Mouse (Mus musculus): ENCODE results near the gene Tbca. TPM values are rescaled to one million over a fixed set of nuclear protein-coding genes. Genes with fewer than 3 reads are reported as not detected.

Gene Tbca
- polyA plus RNA-seq, 1 experiment = 341 TPM

GRCm38 (mm10) chr13:94838047-94838720, 49.5 kb downstream of the Tbca start:
- Histone ChIP-seq H3K9me3 (replicated peaks; ENCODE audit: control insufficient read depth, insufficient read depth, low read length, poor library complexity, severe bottlenecking) (no peaks in the 10 kb centered on the region), H3K36me3 (ENCODE audit: control insufficient read depth, insufficient read depth, low read length, poor library complexity, severe bottlenecking) (peaks cover 14% of the 10 kb centered on the region), H3K27me3 (ENCODE audit: control insufficient read depth, insufficient read depth, low read length, poor library complexity, severe bottlenecking) (no peaks in the 10 kb centered on the region), H3K4me3 (ENCODE audit: low read depth, low read length) (no peak overlapping the region), H3K4me1 (ENCODE audit: control insufficient read depth, insufficient read depth, low read length) (no peaks in the 10 kb centered on the region), H3K27ac (ENCODE audit: insufficient read depth, low read length) (no peak overlapping the region), H3K9ac (ENCODE audit: low read depth, poor library complexity, severe bottlenecking) (no peak overlapping the region)
- no peak for TF ChIP-seq POLR2A (IDR thresholded peaks at IDR 0.05; ENCODE audit: insufficient read depth, low read length)
- TF ChIP-seq EP300 (IDR thresholded peaks at IDR 0.05; ENCODE audit: insufficient read depth, low read depth, low read length) = no peak
- no peak for TF ChIP-seq CTCF (IDR thresholded peaks at IDR 0.05; ENCODE audit: low read depth, low read length)

DNA sequence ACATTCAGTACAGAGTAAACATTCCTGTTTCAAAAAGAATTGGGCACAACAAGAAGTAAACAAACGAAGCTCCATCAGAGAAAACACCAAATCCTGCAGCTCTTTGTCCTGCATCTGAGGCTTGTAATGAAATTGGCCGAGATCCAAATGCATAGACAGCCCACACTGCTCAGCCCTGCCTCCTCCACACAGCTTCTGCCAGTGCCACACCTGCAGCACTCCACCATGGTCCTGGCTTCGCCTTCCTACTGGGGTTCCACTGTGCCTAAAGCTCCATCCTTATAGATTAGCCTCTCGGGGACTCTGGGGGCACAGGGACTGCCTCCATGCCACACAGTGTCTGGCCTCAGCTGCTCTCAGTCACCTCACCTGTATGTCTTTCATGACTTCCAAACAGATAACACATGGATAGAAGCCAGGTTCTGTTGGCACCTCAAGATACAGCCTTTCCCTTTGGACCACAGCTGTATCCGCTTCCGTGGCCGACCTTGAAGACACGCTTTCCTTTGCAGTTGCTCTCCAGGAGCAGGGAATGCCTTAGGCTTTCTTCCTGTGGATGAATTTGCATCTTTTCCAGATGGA, 50.1 kb downstream of the Tbca start:
- Histone ChIP-seq H3K27me3 (ENCODE audit: control insufficient read depth, insufficient read depth, low read length, poor library complexity, severe bottlenecking) (no peaks in the 10 kb centered on the region), H3K4me1 (ENCODE audit: control insufficient read depth, insufficient read depth, low read length) (no peaks in the 10 kb centered on the region), H3K36me3 (ENCODE audit: control insufficient read depth, insufficient read depth, low read length, poor library complexity, severe bottlenecking) (peaks cover 14% of the 10 kb centered on the region), H3K4me3 (ENCODE audit: low read depth, low read length) (no peak overlapping the region), H3K9me3 (replicated peaks; ENCODE audit: control insufficient read depth, insufficient read depth, low read length, poor library complexity, severe bottlenecking) (no peaks in the 10 kb centered on the region), H3K27ac (ENCODE audit: insufficient read depth, low read length) (no peak overlapping the region), H3K9ac (ENCODE audit: low read depth, poor library complexity, severe bottlenecking) (no peak overlapping the region)
- TF ChIP-seq POLR2A (IDR thresholded peaks at IDR 0.05; ENCODE audit: insufficient read depth, low read length) (no peak), CTCF (IDR thresholded peaks at IDR 0.05; ENCODE audit: low read depth, low read length) (no peak), EP300 (IDR thresholded peaks at IDR 0.05; ENCODE audit: insufficient read depth, low read depth, low read length) (no peak)

DNA sequence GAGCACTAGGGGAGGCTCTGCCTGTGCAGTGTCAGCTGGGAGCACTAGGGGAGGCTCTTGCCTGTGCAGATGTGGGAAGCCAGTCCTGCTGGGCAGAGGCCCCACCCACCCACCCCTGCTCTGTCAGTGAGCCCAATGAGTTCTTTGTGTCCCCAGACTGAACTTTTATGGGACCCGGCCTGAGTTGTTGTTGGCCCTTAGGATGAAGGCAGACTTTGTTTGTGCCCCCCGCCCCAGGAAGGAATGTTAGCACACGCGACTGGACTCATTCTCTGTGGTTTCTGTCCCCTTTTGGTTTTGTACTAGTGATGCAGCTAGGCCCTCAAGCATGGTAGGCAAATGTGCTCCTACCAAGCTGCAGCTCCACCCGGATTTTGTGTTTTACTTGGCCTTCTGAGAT, 54.5 kb downstream of the Tbca start:
- no peak overlapping the region for H3K9ac ChIP-seq (ENCODE audit: low read depth, poor library complexity, severe bottlenecking)
- peaks cover 9% of the 10 kb centered on the region; the same call in 1 of the 2 replicates for H3K36me3 ChIP-seq (ENCODE audit: control insufficient read depth, insufficient read depth, low read length, poor library complexity, severe bottlenecking)
- no peak overlapping the region for H3K4me3 ChIP-seq (ENCODE audit: low read depth, low read length)
- H3K27ac ChIP-seq (ENCODE audit: insufficient read depth, low read length) = no peak overlapping the region
- no peaks in the 10 kb centered on the region for H3K27me3 ChIP-seq (ENCODE audit: control insufficient read depth, insufficient read depth, low read length, poor library complexity, severe bottlenecking)
- no peaks in the 10 kb centered on the region for H3K9me3 ChIP-seq (replicated peaks; ENCODE audit: control insufficient read depth, insufficient read depth, low read length, poor library complexity, severe bottlenecking)
- no peaks in the 10 kb centered on the region for H3K4me1 ChIP-seq (ENCODE audit: control insufficient read depth, insufficient read depth, low read length)
- TF ChIP-seq POLR2A (IDR thresholded peaks at IDR 0.05; ENCODE audit: insufficient read depth, low read length) (no peak), CTCF (IDR thresholded peaks at IDR 0.05; ENCODE audit: low read depth, low read length) (no peak), EP300 (IDR thresholded peaks at IDR 0.05; ENCODE audit: insufficient read depth, low read depth, low read length) (no peak)

DNA sequence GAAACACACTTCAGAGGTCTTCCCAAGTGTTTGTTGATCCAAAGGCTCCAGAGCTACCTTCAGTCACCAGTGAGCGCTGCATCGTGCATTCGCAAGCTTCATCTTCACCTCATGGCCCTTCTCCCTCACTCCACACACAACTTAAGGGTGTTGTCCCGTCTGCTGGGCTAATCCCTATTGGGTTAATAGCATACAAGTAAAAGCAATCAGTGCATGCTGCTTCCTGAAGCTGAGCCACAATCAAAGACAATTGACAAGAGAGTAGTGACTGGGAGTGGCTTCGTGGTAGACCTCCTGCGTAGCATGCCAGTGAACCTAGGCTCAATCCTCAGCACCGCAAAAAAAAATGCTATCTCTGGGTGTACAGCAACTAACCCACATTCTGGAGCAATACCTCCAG, 59.2 kb downstream of the Tbca start:
- no peaks in the 10 kb centered on the region for H3K27me3 ChIP-seq (ENCODE audit: control insufficient read depth, insufficient read depth, low read length, poor library complexity, severe bottlenecking)
- no peaks in the 10 kb centered on the region for H3K36me3 ChIP-seq (ENCODE audit: control insufficient read depth, insufficient read depth, low read length, poor library complexity, severe bottlenecking)
- H3K4me1 ChIP-seq (ENCODE audit: control insufficient read depth, insufficient read depth, low read length) = no peaks in the 10 kb centered on the region
- no peak overlapping the region for H3K27ac ChIP-seq (ENCODE audit: insufficient read depth, low read length)
- no peak overlapping the region for H3K4me3 ChIP-seq (ENCODE audit: low read depth, low read length)
- no peak overlapping the region for H3K9ac ChIP-seq (ENCODE audit: low read depth, poor library complexity, severe bottlenecking)
- TF ChIP-seq POLR2A (IDR thresholded peaks at IDR 0.05; ENCODE audit: insufficient read depth, low read length) (no peak), CTCF (IDR thresholded peaks at IDR 0.05; ENCODE audit: low read depth, low read length) (no peak), EP300 (IDR thresholded peaks at IDR 0.05; ENCODE audit: insufficient read depth, low read depth, low read length) (no peak)
- no peaks in the 10 kb centered on the region for H3K9me3 ChIP-seq (replicated peaks; ENCODE audit: control insufficient read depth, insufficient read depth, low read length, poor library complexity, severe bottlenecking)

DNA sequence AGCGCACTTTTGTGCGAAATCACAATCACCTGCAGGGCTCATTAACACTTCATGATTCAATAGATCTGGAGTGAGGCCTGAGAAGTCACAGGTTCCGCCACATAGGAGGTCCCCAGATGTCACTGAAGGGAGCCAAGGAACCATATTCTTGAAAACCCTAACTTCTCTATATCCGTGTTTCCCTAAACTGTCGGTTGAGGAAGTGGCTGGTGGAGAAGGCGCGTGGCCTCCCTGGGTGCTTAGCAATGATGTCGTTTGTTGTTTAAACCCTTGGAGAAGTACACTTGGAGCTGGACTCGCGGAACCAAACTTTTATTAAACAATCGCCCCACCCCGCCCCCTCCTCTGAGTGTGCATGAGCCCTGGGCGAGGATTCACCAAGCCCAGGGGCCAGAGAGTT, 60.6 kb downstream of the Tbca start:
- H3K27me3 ChIP-seq (ENCODE audit: control insufficient read depth, insufficient read depth, low read length, poor library complexity, severe bottlenecking) = no peaks in the 10 kb centered on the region
- H3K9ac ChIP-seq (ENCODE audit: low read depth, poor library complexity, severe bottlenecking) = no peak overlapping the region
- no peaks in the 10 kb centered on the region for H3K36me3 ChIP-seq (ENCODE audit: control insufficient read depth, insufficient read depth, low read length, poor library complexity, severe bottlenecking)
- no peak overlapping the region for H3K27ac ChIP-seq (ENCODE audit: insufficient read depth, low read length)
- TF ChIP-seq CTCF (IDR thresholded peaks at IDR 0.05; ENCODE audit: low read depth, low read length) (no peak), POLR2A (IDR thresholded peaks at IDR 0.05; ENCODE audit: insufficient read depth, low read length) (no peak), EP300 (IDR thresholded peaks at IDR 0.05; ENCODE audit: insufficient read depth, low read depth, low read length) (no peak)
- no peaks in the 10 kb centered on the region for H3K4me1 ChIP-seq (ENCODE audit: control insufficient read depth, insufficient read depth, low read length)
- no peaks in the 10 kb centered on the region for H3K9me3 ChIP-seq (replicated peaks; ENCODE audit: control insufficient read depth, insufficient read depth, low read length, poor library complexity, severe bottlenecking)
- H3K4me3 ChIP-seq (ENCODE audit: low read depth, low read length) = no peak overlapping the region

DNA sequence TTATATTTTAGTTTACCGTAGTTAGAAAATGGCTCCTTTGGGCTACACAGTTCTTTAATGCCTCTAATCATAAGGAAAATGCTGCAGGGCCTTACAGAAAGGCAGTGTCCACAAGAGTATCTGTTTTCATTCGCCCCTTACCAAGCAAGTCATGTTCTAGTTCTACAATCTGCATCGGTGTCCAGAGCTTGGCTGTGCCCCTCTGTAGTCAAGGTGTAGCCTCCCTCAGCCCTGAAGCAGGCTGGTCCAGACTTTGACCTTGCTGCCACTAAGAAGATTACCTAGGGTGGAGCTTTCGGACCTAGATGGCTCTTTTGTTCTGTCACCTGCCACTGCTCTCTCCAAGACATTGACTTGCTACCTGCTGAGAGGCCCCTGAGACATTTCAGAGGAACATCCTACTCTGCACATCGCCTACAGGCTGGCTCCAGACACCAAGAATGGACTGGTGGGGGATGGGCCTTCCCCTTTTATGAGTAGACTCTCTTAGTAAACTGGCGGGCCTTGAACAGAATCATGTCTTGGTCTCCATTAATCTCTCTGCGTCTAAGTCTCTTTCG, 69.4 kb downstream of the Tbca start:
- H3K27ac ChIP-seq (ENCODE audit: insufficient read depth, low read length) = peak overlapping the region; percentile 76; the same call in 1 of the 2 replicates
- H3K9ac ChIP-seq (ENCODE audit: low read depth, poor library complexity, severe bottlenecking) = no peak overlapping the region
- no peak overlapping the region for H3K4me3 ChIP-seq (ENCODE audit: low read depth, low read length)
- H3K27me3 ChIP-seq (ENCODE audit: control insufficient read depth, insufficient read depth, low read length, poor library complexity, severe bottlenecking) = no peaks in the 10 kb centered on the region
- no peaks in the 10 kb centered on the region for H3K9me3 ChIP-seq (replicated peaks; ENCODE audit: control insufficient read depth, insufficient read depth, low read length, poor library complexity, severe bottlenecking)
- no peak for TF ChIP-seq CTCF (IDR thresholded peaks at IDR 0.05; ENCODE audit: low read depth, low read length)
- TF ChIP-seq EP300 (IDR thresholded peaks at IDR 0.05; ENCODE audit: insufficient read depth, low read depth, low read length) = peak; percentile 89
- no peaks in the 10 kb centered on the region for H3K36me3 ChIP-seq (ENCODE audit: control insufficient read depth, insufficient read depth, low read length, poor library complexity, severe bottlenecking)
- H3K4me1 ChIP-seq (ENCODE audit: control insufficient read depth, insufficient read depth, low read length) = peaks cover 17% of the 10 kb centered on the region
